Mouse (Mus musculus): ENCODE measurements around the gene Rnd3. TPM values are rescaled to one million over a fixed set of nuclear protein-coding genes. Genes with fewer than 3 reads are reported as not detected.

The Rnd3 gene
- polyA plus RNA-seq (2012; rRNA removed), result 2.3 and 2.4 TPM in 2 replicates

GRCm38 (mm10) chr2:51148975-51149374 is at the start of gene Rnd3:
Gene Rnd3, minus strand, starts transcription at chr2:51149111.

